Mouse (Mus musculus) hematopoietic stem cell, adult 5-6 weeks (primary cell): Measurements from ENCODE around the gene Sec13. TPM values are rescaled to one million over a fixed set of nuclear protein-coding genes. Genes with fewer than 3 reads are reported as not detected.
A peak's percentile ranks its signal among the peaks of the same experiment; 100 is the strongest.
"Not testable (repeated sequence)": the region's sequence is repeated elsewhere in the genome, so short reads cannot be mapped to it uniquely, and the experiment has no call there.

Experiments used
- ATAC-seq, 2 experiments: fragments of 125-278 bp in 1 of 2; replicated peaks in 1 of 2; 2 replicates each; pipeline ENCODE4 v1.8.0; 2016 to 2017; ENCODE audit warnings: inconsistent platforms in 2 of 2, mild to moderate bottlenecking in 2 of 2, moderate number of reproducible peaks in 2 of 2, low read depth in 1 of 2, moderate TSS enrichment in 1 of 2; ENCODE audit not compliant: low FRiP score in 2 of 2, poor library complexity in 2 of 2, severe bottlenecking in 2 of 2, insufficient read depth in 1 of 2, low TSS enrichment in 1 of 2
- total RNA-seq: library from RNA; stranded (forward); fragments of 172-1452, 232-1000 nt; gene quantifications from 2 replicates; pipeline ENCODE4 v1.2.3, GENCODE M21; 2017

Sec13 gene
- total RNA-seq, 1 experiment from 2014 or later = 88.1 TPM

- ATAC-seq = no peak
These were observed 20.7 kb downstream of the Sec13 start, which contains the start of gene Ghrl for GRCm38 (mm10) chr6:113719878-113720277. Gene Ghrl, minus strand, starts transcription at chr6:113719880.

- no peak for ATAC-seq
These were observed 23.0 kb downstream of the Sec13 start for GRCm38 (mm10) chr6:113717541-113717940.

GRCm38 (mm10) chr6:113714797-113715196, 25.7 kb downstream of the Sec13 start:
- ATAC-seq = no peak

GRCm38 (mm10) chr6:113714276-113714675, 26.3 kb downstream of the Sec13 start:
- peak; percentile 52 to 55; a peak in 2 of 4 replicates for ATAC-seq

GRCm38 (mm10) chr6:113713389-113713788, 27.2 kb downstream of the Sec13 start:
- not testable (repeated sequence) for ATAC-seq

- ATAC-seq = no peak
These were observed 27.8 kb downstream of the Sec13 start for GRCm38 (mm10) chr6:113712718-113713117.

- no peak for ATAC-seq
These were observed 43.0 kb downstream of the Sec13 start for GRCm38 (mm10) chr6:113697222-113698205.

GRCm38 (mm10) chr6:113696582-113697221, 43.8 kb downstream of the Sec13 start, which contains the start of gene Tatdn2:
Gene Tatdn2, plus strand, starts transcription at chr6:113697050.
- ATAC-seq = peak; percentile 96 to 99

- ATAC-seq = no peak
These were observed 44.7 kb downstream of the Sec13 start for GRCm38 (mm10) chr6:113695766-113696355.

GRCm38 (mm10) chr6:113695203-113695602, 45.3 kb downstream of the Sec13 start:
- ATAC-seq = no peak

GRCm38 (mm10) chr6:113693377-113693776, 47.2 kb downstream of the Sec13 start:
- ATAC-seq = no peak

- no peak for ATAC-seq
These were observed 47.8 kb downstream of the Sec13 start for GRCm38 (mm10) chr6:113692661-113693133.

- ATAC-seq = peak in 1 of 2 experiments; percentile 24; a peak in 1 of 4 replicates
These were observed 49.5 kb downstream of the Sec13 start for GRCm38 (mm10) chr6:113691084-113691462.

GRCm38 (mm10) chr6:113690400-113691083, 50.0 kb downstream of the Sec13 start:
- ATAC-seq = peak; percentile 21 to 46; a peak in 3 of 4 replicates

- no peak for ATAC-seq
These were observed 50.5 kb downstream of the Sec13 start for GRCm38 (mm10) chr6:113690008-113690399.

GRCm38 (mm10) chr6:113686551-113687125, 53.9 kb downstream of the Sec13 start:
- no peak for ATAC-seq
